Mouse (Mus musculus): ENCODE data around the gene Kpna7. TPM values are rescaled to one million over a fixed set of nuclear protein-coding genes. Genes with fewer than 3 reads are reported as not detected.

Gene Kpna7
- not detected in 4 replicates for total RNA-seq (2023; ENCODE audit: inconsistent age)

DNA sequence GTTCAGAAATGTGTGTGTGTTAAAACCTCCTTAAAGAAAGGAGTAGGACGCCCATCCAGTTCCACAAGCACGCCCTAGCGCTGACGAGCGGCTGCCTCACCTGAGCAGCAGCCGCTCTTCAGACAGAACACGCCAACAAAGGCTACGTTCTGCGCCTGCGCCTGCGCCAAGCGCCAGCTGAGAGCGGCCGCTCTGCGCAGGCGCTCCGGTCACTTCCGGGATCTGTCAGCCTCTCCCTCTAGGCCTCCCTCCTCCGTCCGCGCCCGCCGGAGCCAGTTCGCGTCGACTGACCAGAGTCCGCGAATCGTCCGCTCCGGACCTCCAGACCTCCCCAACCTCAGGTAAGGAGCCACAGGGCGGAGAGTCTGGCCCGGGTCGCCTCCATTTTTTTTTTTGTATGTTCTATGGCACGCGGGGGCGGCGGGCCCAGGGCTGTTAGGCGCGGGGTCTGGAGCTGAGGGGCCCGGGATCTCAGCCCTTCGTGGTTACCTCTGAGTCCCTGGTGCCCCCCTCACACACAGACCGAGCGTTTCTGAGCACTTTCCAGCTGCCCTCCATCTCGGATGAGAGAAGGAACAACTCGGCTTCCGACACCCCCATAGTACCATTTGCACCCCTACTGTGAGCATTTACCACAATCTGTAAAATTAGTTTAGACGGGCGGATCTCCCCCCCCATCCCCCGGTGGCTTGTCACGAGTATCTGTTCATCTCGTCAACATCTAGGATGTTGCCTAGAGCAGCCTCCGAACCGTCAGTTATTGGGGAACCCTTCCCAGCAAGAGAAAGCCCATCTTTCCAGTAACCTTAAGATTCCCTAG lies at the start of gene Kpna7, which contains the start of gene Arpc1a:
TSS of gene Kpna7 (minus strand) at position 399 of the 820 bp plus-strand sequence.
TSS of gene Arpc1a (plus strand) at position 199 of the 820 bp plus-strand sequence.

GRCm38 (mm10) chr5:145114071-145114605 lies 30.3 kb upstream of the Kpna7 start, which contains the start of gene Arpc1b:
Gene Arpc1b, plus strand, starts transcription at chr5:145114215.

GRCm38 (mm10) chr5:145042690-145043089 lies 41.1 kb downstream of the Kpna7 start, which contains the start of gene 1700018F24Rik:
Gene 1700018F24Rik, plus strand, starts transcription at chr5:145042990.

DNA sequence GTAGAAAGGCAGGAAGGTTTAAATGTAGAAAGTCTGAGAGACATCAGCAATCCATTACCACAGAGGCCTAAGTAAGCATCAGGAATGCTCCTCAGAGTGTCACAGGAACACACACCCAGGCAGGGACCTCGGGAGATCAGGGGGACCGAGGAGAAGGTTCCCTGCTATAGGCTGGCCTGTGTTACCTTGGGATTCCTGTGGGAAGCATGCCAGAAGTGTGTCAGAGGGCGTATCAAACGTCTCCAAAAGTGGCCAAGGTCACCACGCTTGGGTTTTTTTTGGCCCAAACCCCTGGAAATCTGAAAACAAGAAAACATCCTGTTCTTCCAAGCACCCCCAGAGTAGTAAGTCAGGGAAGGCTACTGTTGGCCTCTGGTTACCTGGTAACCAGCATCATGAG lies 51.4 kb downstream of the Kpna7 start, which contains the start of gene Gm4871:
TSS of gene Gm4871 (minus strand) at position 364 of the 400 bp plus-strand sequence.

GRCm38 (mm10) chr5:144965639-144966351 lies 118.0 kb downstream of the Kpna7 start, which contains the start of gene Smurf1:
Gene Smurf1, minus strand, starts transcription at chr5:144965847.

Other genes starting within 250 kb of the Kpna7 start
- gene Smurf1, start 118.2 kb downstream of the Kpna7 start, total RNA-seq (2023; ENCODE audit: inconsistent age) = 19.3 to 24.9 TPM (median 20.4 TPM) in 4 replicates
- not detected in 4 replicates for gene Gm4871, start 51.3 kb downstream of the Kpna7 start, total RNA-seq (2023; ENCODE audit: inconsistent age)
- gene 1700018F24Rik, start 41.0 kb downstream of the Kpna7 start, total RNA-seq (2023; ENCODE audit: inconsistent age) = not detected in 4 replicates
- 92.7 to 106 TPM (median 95.1 TPM) in 4 replicates for gene Arpc1a, start 200 bp downstream of the Kpna7 start, total RNA-seq (2023; ENCODE audit: inconsistent age)
- gene Arpc1b, start 30.2 kb upstream of the Kpna7 start, total RNA-seq (2023; ENCODE audit: inconsistent age) = 475 to 504 TPM (median 483 TPM) in 4 replicates
- 43.2 to 51.2 TPM (median 45.2 TPM) in 4 replicates for gene Pdap1, start 56.2 kb upstream of the Kpna7 start, total RNA-seq (2023; ENCODE audit: inconsistent age)
- 197 to 219 TPM (median 209 TPM) in 4 replicates for gene Bud31, start 56.3 kb upstream of the Kpna7 start, total RNA-seq (2023; ENCODE audit: inconsistent age)
- 22.1 to 24.1 TPM (median 23.3 TPM) in 4 replicates for gene Ptcd1, start 83.1 kb upstream of the Kpna7 start, total RNA-seq (2023; ENCODE audit: inconsistent age)
- gene Cpsf4, start 83.2 kb upstream of the Kpna7 start, total RNA-seq (2023; ENCODE audit: inconsistent age) = 38.9 to 41.3 TPM (median 40.4 TPM) in 4 replicates
- 141 to 154 TPM (median 151 TPM) in 4 replicates for gene Atp5j2, start 108.0 kb upstream of the Kpna7 start, total RNA-seq (2023; ENCODE audit: inconsistent age)
- gene Zkscan14, start 117.8 kb upstream of the Kpna7 start, total RNA-seq (2023; ENCODE audit: inconsistent age) = 32.7 to 34.6 TPM (median 33.6 TPM) in 4 replicates
- 8.4 to 10.2 TPM (median 9.2 TPM) in 4 replicates for gene Zkscan5, start 120.5 kb upstream of the Kpna7 start, total RNA-seq (2023; ENCODE audit: inconsistent age)
- 73.9 to 88.1 TPM (median 79.3 TPM) in 4 replicates for gene Zfp655, start 147.7 kb upstream of the Kpna7 start, total RNA-seq (2023; ENCODE audit: inconsistent age)
- 30.6 to 40.5 TPM (median 34.8 TPM) in 4 replicates for gene Zscan25, start 196.5 kb upstream of the Kpna7 start, total RNA-seq (2023; ENCODE audit: inconsistent age)

Data from B cell, adult (primary cell).